Mouse (Mus musculus) leukemia stem cell, adult 10-12 weeks (primary cell): ENCODE measurements around the gene Thra. TPM values are rescaled to one million over a fixed set of nuclear protein-coding genes. Genes with fewer than 3 reads are reported as not detected.

Experiments used
- polyA plus RNA-seq: library from polyadenylated mRNA; stranded (reverse); fragments of >175 nt; gene quantifications from 2 replicates; pipeline ENCODE4 v1.2.3, GENCODE M21; 2012; ENCODE audit warnings: low replicate concordance

The Thra gene
- 41.6 and 45.3 TPM in 2 replicates for polyA plus RNA-seq

DNA sequence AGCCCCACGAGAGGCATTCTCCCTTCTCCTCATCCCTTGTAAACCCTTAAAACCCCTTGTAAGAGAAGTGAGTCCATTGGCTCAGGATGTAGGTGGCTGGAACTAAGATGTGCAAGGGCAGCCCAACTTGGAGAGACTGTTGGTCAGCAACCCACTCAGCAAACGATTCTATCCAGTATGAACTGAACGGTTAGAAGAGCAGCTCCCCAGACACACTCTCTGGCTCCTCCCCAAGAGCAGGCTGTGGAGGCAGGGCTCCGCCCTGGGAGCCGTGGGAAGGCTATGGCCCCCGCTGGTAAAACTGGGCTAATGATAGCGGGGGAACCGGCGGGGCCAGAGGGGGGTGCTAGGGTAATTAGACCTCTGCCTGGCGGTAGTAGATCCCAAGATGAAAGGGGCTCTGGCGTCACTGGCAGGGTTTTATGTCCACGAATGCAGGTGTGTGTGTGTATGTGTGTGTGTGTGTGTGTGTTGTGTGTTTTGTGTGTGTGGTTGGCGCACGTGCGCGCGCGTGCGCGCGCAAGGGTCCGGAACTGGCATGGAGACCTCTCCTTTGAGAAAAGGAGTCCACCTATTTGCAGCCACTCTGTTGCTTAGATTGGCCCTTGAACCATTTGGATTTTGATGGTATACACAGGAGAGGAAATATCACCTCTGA, at the start of gene Thra:
Gene Thra, plus strand, starts transcription at position 246 of the 658 bp plus-strand sequence.

DNA sequence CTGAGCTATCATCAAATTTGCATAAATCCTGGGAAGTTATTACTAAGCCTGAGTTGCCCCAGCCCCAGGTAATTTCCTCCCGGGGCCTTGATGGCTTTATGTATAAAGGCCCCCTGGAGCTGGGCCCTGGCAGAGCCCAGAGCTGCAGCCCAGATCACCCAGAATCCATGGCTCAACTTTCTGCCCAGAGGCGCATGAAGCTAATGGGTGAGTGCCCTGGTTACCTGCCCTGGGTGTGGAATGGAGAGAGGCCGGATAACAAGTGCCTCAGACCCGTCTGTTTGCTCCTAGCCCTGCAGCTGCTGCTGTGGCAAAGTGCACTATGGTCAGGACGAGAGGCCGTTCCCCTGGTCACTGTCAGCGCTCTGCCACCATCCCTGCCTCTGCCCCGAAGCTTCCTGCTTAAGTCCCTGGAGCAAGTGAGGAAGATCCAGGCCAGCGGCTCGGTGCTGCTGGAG, 39.2 kb upstream of the Thra start, which contains the start of gene Csf3:
Gene Csf3, plus strand, starts transcription at position 51 of the 458 bp plus-strand sequence.

DNA sequence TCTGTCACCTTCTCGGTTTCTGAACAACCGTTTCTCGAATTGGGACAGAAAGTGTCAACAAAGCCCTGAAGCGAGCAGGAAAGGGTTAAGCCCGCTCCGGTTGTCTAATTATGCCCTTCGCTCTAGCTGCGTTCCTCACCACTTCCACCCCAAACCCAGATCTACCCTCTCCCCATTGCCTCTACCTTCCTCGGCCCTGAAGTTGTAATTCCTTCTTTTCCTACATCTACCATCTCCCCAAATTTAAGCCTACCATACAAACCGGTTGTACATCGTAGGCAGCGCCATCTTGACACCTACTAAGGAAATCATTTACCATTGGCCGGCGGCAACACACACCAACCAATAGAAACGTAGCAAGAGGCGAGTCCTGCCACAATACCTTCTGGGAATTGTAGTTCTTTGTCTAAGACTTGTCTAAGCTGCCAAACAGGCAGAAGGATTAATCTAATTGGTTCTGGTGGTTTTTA, 11.3 kb upstream of the Thra start, which contains the start of gene Med24:
Gene Med24, minus strand, starts transcription at position 317 of the 470 bp plus-strand sequence.

DNA sequence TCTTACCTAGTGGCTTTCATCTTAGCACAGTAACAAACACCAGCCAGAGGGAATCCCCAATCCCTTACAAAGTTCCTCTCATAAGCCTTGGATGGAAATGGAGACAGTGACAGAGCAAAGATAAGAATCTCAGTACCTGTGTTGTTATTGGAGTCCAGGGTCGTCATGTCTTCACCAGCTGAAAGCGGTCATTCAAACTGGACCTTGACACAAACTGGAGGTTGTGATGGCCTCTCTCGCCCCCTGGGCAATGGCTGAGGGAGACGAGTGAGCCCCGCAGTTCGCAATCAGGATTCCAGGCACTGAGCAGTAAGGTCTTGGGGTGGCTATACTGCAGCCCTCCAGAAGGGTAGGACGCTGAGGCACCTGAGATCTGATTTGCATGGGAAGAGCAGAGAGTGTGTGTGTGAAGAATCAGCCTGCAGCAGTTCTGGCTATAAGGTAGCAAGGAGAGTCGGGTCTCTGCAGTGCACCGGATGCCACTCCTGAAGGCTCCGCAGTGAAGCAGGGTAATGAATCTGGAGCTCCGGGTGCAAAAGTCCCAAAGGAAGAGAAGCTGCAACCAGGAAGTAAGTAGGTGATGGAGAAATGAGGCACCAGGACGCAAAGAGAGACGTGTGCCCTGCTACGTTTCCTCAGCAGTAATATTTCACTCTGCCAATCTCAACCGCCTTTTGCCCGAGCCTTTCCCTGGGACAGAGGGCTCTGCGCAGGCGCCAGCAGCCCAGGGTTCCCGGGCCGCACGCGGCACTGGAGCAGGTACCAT, 34.3 kb downstream of the Thra start, which contains the start of gene Nr1d1:
Gene Nr1d1, minus strand, starts transcription at position 752 of the 766 bp plus-strand sequence.

DNA sequence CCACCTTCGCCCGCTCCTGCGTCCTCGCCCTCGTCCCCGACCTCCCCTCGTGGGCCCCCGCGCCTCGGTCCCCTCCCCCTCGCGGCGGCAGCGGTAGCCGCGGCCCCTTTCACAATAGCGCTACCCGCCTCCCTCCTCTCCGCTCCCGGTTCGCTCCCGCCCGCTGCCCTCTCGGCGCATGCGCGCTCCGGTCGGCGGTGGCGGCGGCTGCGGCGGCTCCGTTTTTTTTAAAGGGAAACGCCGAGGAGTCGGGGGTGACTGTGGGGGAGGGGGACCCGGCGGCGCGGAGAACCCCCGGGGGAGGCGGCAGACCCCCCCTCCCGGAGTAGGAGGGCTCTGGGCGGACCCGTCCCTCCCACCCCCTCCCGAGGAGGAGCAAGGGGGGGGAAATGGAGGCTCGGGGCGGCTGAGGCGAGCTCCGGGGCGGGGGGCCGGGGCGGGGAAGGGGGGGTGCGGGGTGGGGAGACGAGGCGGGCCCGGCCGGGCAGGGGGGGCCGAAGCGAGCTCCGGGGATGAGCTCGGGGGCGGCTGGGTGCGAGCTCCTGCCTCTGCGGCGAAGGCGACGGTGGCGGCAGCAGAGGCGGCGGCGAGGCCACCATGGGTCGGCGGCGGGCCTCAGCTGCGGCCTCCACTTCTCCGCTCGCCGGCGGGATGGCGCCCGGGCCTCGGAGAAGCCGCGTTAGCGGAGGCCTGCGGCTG, 54.7 kb downstream of the Thra start, which contains the start of gene Msl1:
Gene Msl1, plus strand, starts transcription at position 502 of the 699 bp plus-strand sequence.

DNA sequence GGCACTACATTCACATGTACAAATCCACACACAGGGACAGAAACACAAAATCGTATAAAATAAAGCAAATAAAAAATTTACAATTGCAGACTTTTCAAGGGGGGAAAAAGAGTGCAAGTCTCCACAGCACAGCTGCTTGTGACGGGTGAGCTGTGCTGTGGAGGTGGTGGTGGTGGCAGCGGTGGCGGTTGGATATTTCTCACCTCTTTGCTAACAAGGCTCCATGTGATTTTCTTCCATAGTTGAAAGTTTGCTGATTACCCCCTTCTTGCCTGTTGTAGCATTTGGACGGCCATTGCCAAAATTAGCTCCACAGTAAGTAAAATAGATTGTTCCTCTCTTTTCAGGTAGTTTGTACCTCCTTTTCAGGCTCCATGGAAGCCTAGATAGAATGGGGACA, 64.2 kb downstream of the Thra start, which contains the start of gene Casc3:
Gene Casc3, plus strand, starts transcription at position 301 of the 400 bp plus-strand sequence.

Other genes with a start within 250 kb of the Thra start
- gene Ikzf3, start 194.6 kb upstream of the Thra start, polyA plus RNA-seq = 8.4 and 9.6 TPM in 2 replicates
- 0.98 and 1.0 TPM in 2 replicates for gene Zpbp2, start 189.5 kb upstream of the Thra start, polyA plus RNA-seq
- 60.4 and 108 TPM in 2 replicates for gene Ormdl3, start 153.3 kb upstream of the Thra start, polyA plus RNA-seq
- gene Lrrc3c, start 142.3 kb upstream of the Thra start, polyA plus RNA-seq = not detected in 2 replicates
- gene Gm12355, start 115.0 kb upstream of the Thra start, polyA plus RNA-seq = not detected in 2 replicates
- gene Gsdma3, start 114.3 kb upstream of the Thra start, polyA plus RNA-seq = not detected in 2 replicates
- gene Gsdma2, start 93.9 kb upstream of the Thra start, polyA plus RNA-seq = not detected in 2 replicates
- 0.67 TPM in 1 of 2 replicates, not detected in the other for gene Gsdma, start 76.3 kb upstream of the Thra start, polyA plus RNA-seq
- gene Psmd3, start 58.1 kb upstream of the Thra start, polyA plus RNA-seq = 193 and 224 TPM in 2 replicates
- gene Csf3, start 39.4 kb upstream of the Thra start, polyA plus RNA-seq = 0.41 TPM in 1 of 2 replicates, not detected in the other
- gene Med24, start 11.2 kb upstream of the Thra start, polyA plus RNA-seq = 111 and 145 TPM in 2 replicates
- 1.6 and 4.8 TPM in 2 replicates for gene Nr1d1, start 34.7 kb downstream of the Thra start, polyA plus RNA-seq
- 68.7 and 118 TPM in 2 replicates for gene Msl1, start 54.9 kb downstream of the Thra start, polyA plus RNA-seq
- 33.5 and 39.4 TPM in 2 replicates for gene Casc3, start 64.3 kb downstream of the Thra start, polyA plus RNA-seq
- gene Rapgefl1, start 96.1 kb downstream of the Thra start, polyA plus RNA-seq = 0.37 and 0.64 TPM in 2 replicates
- 35.8 and 37.7 TPM in 2 replicates for gene Wipf2, start 123.0 kb downstream of the Thra start, polyA plus RNA-seq
- gene Cdc6, start 167.2 kb downstream of the Thra start, polyA plus RNA-seq = 1.6 and 3.5 TPM in 2 replicates
- 33.5 and 53.2 TPM in 2 replicates for gene Rara, start 187.2 kb downstream of the Thra start, polyA plus RNA-seq
- not detected in 2 replicates for gene Gjd3, start 242.4 kb downstream of the Thra start, polyA plus RNA-seq